Mouse (Mus musculus) cerebellum, adult 2 months (tissue): ENCODE measurements around the gene Srgap3. TPM values are rescaled to one million over a fixed set of nuclear protein-coding genes. Genes with fewer than 3 reads are reported as not detected.
A peak's percentile ranks its signal among the peaks of the same experiment; 100 is the strongest.

ENCODE experiments used
- DNase-seq, 2 experiments: peaks; one replicate each; pipeline ENCODE4 v3.0.0; 2021
- H3K27ac ChIP-seq: fragments of 200-500 bp; 2 replicates; pipeline ENCODE4 v1.5.1; 2012; ENCODE audit warnings: low read length, control low read depth, inconsistent platforms; ENCODE audit not compliant: insufficient read depth
- H3K27me3 ChIP-seq: fragments of 200-500 bp; 2 replicates; pipeline ENCODE4 v1.6.1; 2012; ENCODE audit warnings: inconsistent platforms, mild to moderate bottlenecking, low read length, moderate library complexity; ENCODE audit not compliant: control insufficient read depth, insufficient read depth
- H3K4me1 ChIP-seq: fragments of 200-500 bp; 2 replicates; pipeline ENCODE4 v1.6.1; 2011; ENCODE audit warnings: low read length; ENCODE audit not compliant: control insufficient read depth, insufficient read depth
- H3K4me3 ChIP-seq: fragments of 200-500 bp; replicated peaks from 2 replicates; pipeline ENCODE3; 2011; ENCODE audit warnings: mild to moderate bottlenecking, low read depth, low read length, control low read depth; ENCODE audit not compliant: insufficient read depth
- CTCF ChIP-seq: fragments of 200-500 bp; IDR thresholded peaks from 2 replicates; pipeline ENCODE4 v1.5.1; 2011; ENCODE audit warnings: low read depth, mild to moderate bottlenecking, control low read depth, low read length, moderate library complexity, borderline replicate concordance; ENCODE audit not compliant: insufficient read depth
- POLR2A ChIP-seq: fragments of 200-500 bp; IDR thresholded peaks from 2 replicates; pipeline ENCODE4 v1.6.1; 2011; ENCODE audit warnings: low read length, control low read depth, borderline replicate concordance; ENCODE audit not compliant: insufficient read depth
- WGBS: fragments of 180-500 bp; shearing (Covaris S2); methylation state at CpG from one replicate; pipeline ENCODE4 v1.1.7; 2018; 5-methylcytosine and 5-hydroxymethylcytosine counted together
- polyA plus RNA-seq: library from polyadenylated mRNA; depleted of rRNA; stranded (reverse); fragments of >200 nt; gene quantifications from 2 replicates; pipeline ENCODE4 v1.2.3, GENCODE M21; 2012

Gene Srgap3
- polyA plus RNA-seq, 1 experiment = 99.2 TPM

DNA sequence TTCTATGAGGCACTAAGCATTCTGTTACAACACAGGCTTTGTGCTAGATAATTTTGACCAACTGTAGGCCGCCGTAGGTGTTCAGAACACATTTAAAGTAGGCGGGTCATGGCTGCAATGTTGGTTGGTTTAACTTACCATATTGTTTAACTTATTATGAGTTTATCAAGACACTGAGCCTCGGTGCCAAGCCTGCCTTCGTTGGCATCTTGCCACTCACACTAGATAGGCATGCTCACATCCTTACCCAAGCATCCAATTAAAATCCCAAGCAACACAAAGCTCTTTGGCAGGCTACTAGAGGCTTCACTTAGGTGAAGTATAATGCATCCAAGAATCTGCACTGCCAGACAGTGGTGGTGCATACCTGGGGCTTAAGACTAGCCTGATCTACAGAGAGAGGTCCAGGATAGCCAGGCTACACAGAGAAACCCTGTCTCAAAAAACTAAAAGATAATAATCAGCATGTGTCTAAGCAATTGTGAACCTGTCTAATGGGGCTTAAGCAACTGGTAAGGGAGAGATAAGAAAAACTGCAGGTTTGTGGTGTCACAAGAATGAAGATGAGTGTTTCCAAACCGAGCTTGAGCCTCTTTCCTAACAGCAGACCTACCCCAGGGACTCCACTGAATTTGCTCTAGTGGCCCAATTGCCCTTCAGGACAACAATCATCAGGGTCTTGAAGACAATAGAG, 17.6 kb downstream of the Srgap3 start:
- Histone ChIP-seq H3K27me3 (no peaks in the 10 kb centered on the region), H3K4me1 (peaks cover 65% of the 10 kb centered on the region), H3K27ac (no peak overlapping the region), H3K4me3 (no peak overlapping the region)
- TF ChIP-seq POLR2A (no peak), CTCF (no peak)
- WGBS = 56% methylated on average over 6 of the region's 6 CpGs
- peak in 1 of 2 experiments; percentile 35 for DNase-seq

DNA sequence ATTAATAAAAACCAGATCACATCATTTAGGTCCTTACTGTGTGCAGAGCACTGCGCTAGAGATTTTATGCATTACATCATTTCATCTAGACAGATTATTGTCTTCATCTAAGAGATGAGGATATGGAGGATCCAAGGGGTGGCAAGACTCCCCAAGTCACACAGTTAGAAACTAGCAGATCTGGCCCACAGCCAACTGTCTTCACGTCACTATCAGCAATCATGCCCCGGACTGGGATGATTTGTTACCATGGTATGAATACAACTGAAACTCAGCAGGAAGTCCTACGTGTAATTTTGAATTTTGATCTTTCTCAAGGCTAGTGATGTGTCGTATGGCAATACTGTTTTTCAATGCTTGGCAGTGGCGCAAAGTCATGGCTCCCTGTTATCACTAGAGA, 18.2 kb downstream of the Srgap3 start:
- no peak for DNase-seq
- TF ChIP-seq CTCF (no peak), POLR2A (no peak)
- 57% methylated on average over 6 of the region's 6 CpGs for WGBS

DNA sequence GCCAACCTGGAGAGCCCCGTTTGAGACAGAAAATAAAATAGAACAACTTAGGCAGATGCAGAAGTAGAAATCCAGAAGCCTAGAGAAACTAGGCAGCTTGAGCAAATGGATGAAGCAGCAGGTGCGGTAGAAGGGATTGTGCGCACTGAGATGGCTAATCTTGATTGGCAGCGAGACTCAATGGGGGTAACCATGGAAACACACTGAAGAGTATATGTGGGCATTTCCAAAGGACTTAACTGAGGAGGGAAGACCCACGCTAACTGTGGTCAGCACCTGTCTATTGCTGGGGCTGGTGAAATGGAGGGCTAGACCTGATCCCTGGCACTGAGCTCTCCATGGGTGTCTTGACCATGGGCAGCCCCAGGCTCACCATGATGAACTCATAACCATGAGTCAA, 19.7 kb downstream of the Srgap3 start:
- WGBS = 64% methylated on average over 5 of the region's 5 CpGs
- H3K27ac ChIP-seq = no peak overlapping the region
- peaks cover 61% of the 10 kb centered on the region for H3K4me1 ChIP-seq
- no peak for DNase-seq
- no peak overlapping the region for H3K4me3 ChIP-seq
- TF ChIP-seq POLR2A (no peak), CTCF (no peak)
- H3K27me3 ChIP-seq = no peaks in the 10 kb centered on the region

More for the DNA sequence above, 18.2 kb downstream of the Srgap3 start:
- Histone ChIP-seq H3K4me3 (no peak overlapping the region), H3K27me3 (no peaks in the 10 kb centered on the region), H3K27ac (no peak overlapping the region), H3K4me1 (peaks cover 66% of the 10 kb centered on the region)

DNA sequence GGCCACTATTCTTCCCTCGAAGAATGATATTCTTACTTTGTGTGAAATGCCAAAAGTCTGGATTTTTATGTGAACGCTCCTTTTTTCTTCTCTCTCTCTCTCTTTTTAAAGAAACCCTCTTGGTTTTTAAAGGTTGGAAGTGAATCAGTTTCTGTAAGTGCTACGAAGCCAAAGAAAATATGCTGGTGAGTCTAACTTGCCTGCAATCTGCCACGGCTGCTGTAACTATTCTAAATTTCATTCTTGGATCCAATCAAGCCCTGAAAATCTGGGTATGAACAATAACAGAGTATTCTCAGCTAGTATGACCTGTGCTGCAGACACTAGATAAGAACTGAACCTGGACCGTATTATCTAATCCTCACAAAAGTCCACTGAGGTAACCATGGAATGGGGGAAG, 21.1 kb downstream of the Srgap3 start:
- peak overlapping the region; percentile 13 for H3K4me3 ChIP-seq

DNA sequence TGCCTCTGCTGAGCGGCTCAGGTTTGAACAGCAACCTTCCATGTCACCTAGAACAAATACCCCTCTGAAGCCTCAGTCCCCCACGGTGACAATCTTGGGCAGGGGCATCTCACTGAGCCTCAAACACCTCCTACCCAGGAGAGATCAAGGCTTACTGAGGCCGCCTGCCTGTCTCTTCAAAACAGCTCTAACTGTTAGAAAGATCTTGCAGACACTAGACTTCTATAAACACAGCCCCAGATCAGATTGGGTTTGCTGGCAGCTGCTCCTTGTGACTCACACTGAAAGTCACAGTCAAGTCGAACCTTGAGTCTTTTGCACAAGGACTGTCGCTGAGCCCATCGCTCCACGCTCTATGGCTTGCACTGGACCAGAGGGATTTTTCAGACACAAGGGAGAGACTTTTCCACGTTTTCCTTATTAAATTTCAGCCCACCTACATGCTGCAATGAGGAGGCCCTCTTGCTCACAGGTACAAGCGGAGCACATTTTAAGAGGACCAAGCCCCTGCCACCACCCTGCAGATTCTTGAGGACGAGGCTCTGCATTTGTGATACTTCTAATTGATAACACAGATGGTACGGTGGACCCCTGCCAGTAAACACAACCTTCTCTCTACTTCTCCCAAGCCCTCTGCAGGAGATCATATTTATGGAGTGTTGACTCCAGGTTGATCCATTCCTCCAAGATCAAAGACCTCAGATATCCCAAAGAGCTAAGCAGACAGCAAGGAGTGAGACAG, 21.7 kb downstream of the Srgap3 start:
- DNase-seq = peak; percentile 57 to 60
- Histone ChIP-seq H3K27me3 (no peaks in the 10 kb centered on the region), H3K4me3 (peak overlapping the region; percentile 13), H3K4me1 (peaks cover 64% of the 10 kb centered on the region), H3K27ac (0 out of 2 replicates have a peak overlapping the region, but pooled peaks have one; percentile 41)
- TF ChIP-seq POLR2A (no peak), CTCF (no peak)
- 14% methylated on average over 11 of the region's 11 CpGs for WGBS

More for the DNA sequence above, 21.1 kb downstream of the Srgap3 start:
- Histone ChIP-seq H3K27ac (0 out of 2 replicates have a peak overlapping the region, but pooled peaks have one; percentile 20), H3K27me3 (no peaks in the 10 kb centered on the region), H3K4me1 (peaks cover 61% of the 10 kb centered on the region)
- no peak for DNase-seq
- WGBS = 42% methylated on average over 5 of the region's 5 CpGs
- no peak for TF ChIP-seq POLR2A
- no peak for TF ChIP-seq CTCF

DNA sequence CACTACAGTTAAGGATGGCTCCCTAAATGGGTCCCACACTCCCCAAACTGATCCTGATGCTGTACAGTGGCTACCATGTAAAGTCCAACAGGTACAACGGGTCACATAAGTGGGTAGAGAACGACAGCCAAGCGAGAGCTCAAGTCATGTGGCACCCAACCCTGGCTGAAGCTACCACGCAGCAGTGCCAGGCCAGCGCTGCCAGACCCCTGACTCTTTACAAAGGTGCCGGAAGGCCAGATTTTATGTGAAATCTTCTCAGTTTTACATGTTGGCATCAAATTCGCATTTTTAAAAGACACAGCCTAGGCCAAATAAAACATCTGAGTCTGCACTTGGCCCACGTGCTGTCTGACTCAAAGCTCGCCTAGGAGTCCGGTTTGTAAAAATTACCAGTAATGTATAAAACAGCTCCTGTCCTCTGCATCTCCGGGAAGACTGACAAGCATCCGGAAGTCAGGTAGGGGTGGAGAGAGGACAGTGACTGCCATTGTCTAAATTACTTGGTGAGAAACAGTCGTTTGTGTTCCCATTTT, 22.4 kb downstream of the Srgap3 start:
- Histone ChIP-seq H3K4me3 (no peak overlapping the region), H3K27me3 (no peaks in the 10 kb centered on the region), H3K4me1 (peaks cover 57% of the 10 kb centered on the region), H3K27ac (0 out of 2 replicates have a peak overlapping the region, but pooled peaks have one; percentile 41)
- TF ChIP-seq CTCF = no peak
- TF ChIP-seq POLR2A = no peak
- DNase-seq = no peak
- 24% methylated on average over 13 of the region's 13 CpGs for WGBS

DNA sequence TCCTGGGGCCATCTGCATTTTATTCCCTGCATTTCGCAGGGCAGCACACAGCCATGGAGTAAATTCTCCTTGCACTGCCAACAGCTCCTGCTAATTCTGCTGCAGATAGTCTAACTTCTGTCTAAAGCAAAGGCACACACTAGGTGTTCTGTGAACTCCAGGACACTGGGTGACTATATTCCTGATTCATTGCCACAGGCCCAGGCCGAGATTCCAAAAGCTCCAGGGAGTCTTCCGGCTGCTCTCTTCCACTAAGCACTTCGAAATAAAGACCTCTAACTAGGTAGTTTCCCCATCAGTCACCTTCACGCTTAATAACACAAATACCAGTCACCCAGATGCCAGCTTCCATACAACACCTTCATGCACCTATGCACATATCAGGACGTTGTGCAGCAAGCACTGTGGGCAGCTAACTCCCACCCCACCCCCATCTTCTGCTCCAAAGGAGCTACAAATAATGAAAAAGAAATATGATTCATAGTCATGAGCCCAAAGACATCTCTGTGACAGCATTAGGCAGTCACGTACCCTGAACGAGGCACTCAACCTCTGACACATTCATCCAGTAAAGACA, 26.4 kb downstream of the Srgap3 start:
- Histone ChIP-seq H3K27me3 (no peaks in the 10 kb centered on the region), H3K27ac (no peak overlapping the region), H3K4me3 (no peak overlapping the region), H3K4me1 (peaks cover 45% of the 10 kb centered on the region)
- WGBS = 35% methylated on average over 8 of the region's 8 CpGs
- TF ChIP-seq CTCF = no peak
- TF ChIP-seq POLR2A = no peak
- DNase-seq = no peak
